Mouse (Mus musculus): ENCODE results near the gene 2610008E11Rik. TPM values are rescaled to one million over a fixed set of nuclear protein-coding genes. Genes with fewer than 3 reads are reported as not detected.

Gene 2610008E11Rik
- 1 to 10 TPM; 3.4 to 5.6 TPM for total RNA-seq (2023)

DNA sequence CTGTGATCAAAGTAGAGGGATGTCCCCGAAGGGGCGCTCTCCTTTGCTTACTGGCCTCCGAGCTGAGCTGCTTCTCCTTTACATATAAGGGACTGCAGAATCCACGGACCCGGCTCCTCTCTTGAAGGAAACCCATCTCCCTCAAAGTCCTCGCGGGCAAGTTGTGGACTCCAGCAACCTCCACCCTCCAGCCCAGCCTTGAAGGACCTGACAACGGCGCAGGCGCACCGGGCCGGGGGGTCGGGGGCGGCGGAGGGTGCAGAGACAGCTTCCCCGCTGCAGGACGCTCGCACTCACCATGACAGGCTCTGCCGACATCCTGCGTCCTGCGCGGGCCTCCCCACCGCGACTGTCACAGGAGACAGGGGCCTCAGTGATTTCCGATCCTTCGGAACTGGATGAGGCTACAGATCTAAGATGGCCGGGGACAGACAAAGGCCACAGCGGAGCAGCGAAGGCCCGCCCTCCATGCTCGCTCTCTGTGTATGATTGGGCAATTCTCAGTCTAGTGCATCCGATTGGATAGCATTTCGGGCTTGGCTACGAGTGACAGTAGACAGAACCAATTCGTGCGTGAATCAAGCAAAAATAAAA is at the start of gene 2610008E11Rik:
Gene 2610008E11Rik, minus strand, starts transcription at position 440 of the 594 bp plus-strand sequence.

DNA sequence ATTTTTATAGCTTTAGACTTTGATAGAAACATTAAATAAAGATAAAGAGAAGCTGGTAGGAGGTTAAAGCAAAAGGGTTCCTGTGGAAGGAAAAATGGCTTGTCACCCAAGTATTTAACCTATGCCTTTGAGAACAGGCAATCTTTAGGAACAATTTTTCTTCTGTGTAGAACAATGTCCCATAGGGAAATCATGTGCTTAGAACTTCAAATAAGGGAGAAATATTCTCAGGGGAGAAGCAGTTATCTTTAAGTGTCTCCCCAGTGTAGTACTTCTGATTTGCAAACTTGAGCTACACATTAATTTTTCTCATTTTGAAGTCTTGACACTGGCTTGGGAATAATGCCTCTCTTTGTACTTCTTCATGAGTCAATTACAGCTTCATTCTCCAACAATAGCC is 69.0 kb downstream of the 2610008E11Rik start, which contains the start of gene Olfr57:
Gene Olfr57, plus strand, starts transcription at position 301 of the 400 bp plus-strand sequence.

Other genes starting within 250 kb of the 2610008E11Rik start
- not detected for gene Olfr1356, start 245.4 kb downstream of the 2610008E11Rik start, total RNA-seq (2023)
- gene Olfr1355, start 222.1 kb downstream of the 2610008E11Rik start, total RNA-seq (2023) = not detected
- gene Olfr1354, start 184.4 kb downstream of the 2610008E11Rik start, total RNA-seq (2023) = not detected
- not detected for gene Olfr8, start 147.0 kb downstream of the 2610008E11Rik start, total RNA-seq (2023)
- gene Olfr1353, start 134.3 kb downstream of the 2610008E11Rik start, total RNA-seq (2023) = not detected
- gene Olfr1352, start 116.5 kb downstream of the 2610008E11Rik start, total RNA-seq (2023) = not detected
- gene Olfr1351, start 85.1 kb downstream of the 2610008E11Rik start, total RNA-seq (2023) = not detected
- gene Olfr57, start 68.9 kb downstream of the 2610008E11Rik start, total RNA-seq (2023) = not detected
- not detected for gene Vmn2r80, start 51.2 kb upstream of the 2610008E11Rik start, total RNA-seq (2023)
- not detected for gene Vmn2r81, start 150.1 kb upstream of the 2610008E11Rik start, total RNA-seq (2023)